Mouse (Mus musculus): ENCODE results near the gene Cpne7. TPM values are rescaled to one million over a fixed set of nuclear protein-coding genes. Genes with fewer than 3 reads are reported as not detected.

The Cpne7 gene
- 10 to 100 TPM; 68.5 to 89.8 TPM for total RNA-seq (2021)
- long read RNA-seq, experiment 1, transcript Cpne7-201 (15 exons, 2,398 nt), result major isoform, 22 of 64 reads
- long read RNA-seq, experiment 1, transcript Cpne7-205 (14 exons, 3,018 nt), result minor isoform, 6 of 64 reads
- long read RNA-seq, experiment 1, partial matches to known transcripts, result 5 of 64 reads
- long read RNA-seq, experiment 1, other reads (novel, unspliced or antisense), result 31 of 64 reads
- long read RNA-seq, experiment 2, transcript Cpne7-205 (14 exons, 3,018 nt), result minor isoform, 8 of 74 reads
- long read RNA-seq, experiment 2, transcript Cpne7-201 (15 exons, 2,398 nt), result major isoform, 12 of 74 reads
- long read RNA-seq, experiment 2, partial matches to known transcripts, result 8 of 74 reads
- long read RNA-seq, experiment 2, other reads (novel, unspliced or antisense), result 45 of 74 reads

GRCm38 (mm10) chr8:123117127-123117731 is at the start of gene Cpne7:
Gene Cpne7, plus strand, starts transcription at chr8:123117374.
- peak in 1 of 2 experiments; percentile 38 for DNase-seq (ENCODE audit: extremely low spot score in 1 of 2, low spot score in 2 of 2)
- no peak for TF ChIP-seq CTCF (IDR thresholded peaks at IDR 0.05)
- intact Hi-C loops (cut with DNase I), result no loop called here
- H3K27ac ChIP-seq, result no peak within 1 kb of the TSS
- H3K4me3 ChIP-seq, result peak within 1 kb of the TSS; percentile 61

GRCm38 (mm10) chr8:123071176-123071575 is 46.0 kb upstream of the Cpne7 start:
- TF ChIP-seq CTCF (IDR thresholded peaks at IDR 0.05), result no peak
- no peak for DNase-seq (ENCODE audit: extremely low spot score in 1 of 2, low spot score in 2 of 2)
- H3K4me3 ChIP-seq, result no peak overlapping the region
- H3K27ac ChIP-seq, result no peak overlapping the region
- intact Hi-C loops (cut with DNase I), result no loop called here

- DNase-seq (ENCODE audit: extremely low spot score in 1 of 2, low spot score in 2 of 2), result no peak
- no peak for TF ChIP-seq CTCF (IDR thresholded peaks at IDR 0.05)
Observed at GRCm38 (mm10) chr8:123077213-123077612, 40.0 kb upstream of the Cpne7 start.

GRCm38 (mm10) chr8:123082993-123083392 is 34.2 kb upstream of the Cpne7 start:
- no peak for TF ChIP-seq CTCF (IDR thresholded peaks at IDR 0.05)
- no peak overlapping the region for H3K4me3 ChIP-seq
- peak overlapping the region; percentile 37 for H3K27ac ChIP-seq
- intact Hi-C loops (cut with DNase I), result no loop called here
- no peak for DNase-seq (ENCODE audit: extremely low spot score in 1 of 2, low spot score in 2 of 2)

More at GRCm38 (mm10) chr8:123077213-123077612, 40.0 kb upstream of the Cpne7 start:
- intact Hi-C loops (cut with DNase I), result no loop called here
- Histone ChIP-seq H3K27ac (no peak overlapping the region), H3K4me3 (no peak overlapping the region)

- TF ChIP-seq CTCF (IDR thresholded peaks at IDR 0.05), result no peak
- intact Hi-C loops (cut with DNase I), result no loop called here
- Histone ChIP-seq H3K4me3 (no peak overlapping the region), H3K27ac (peak overlapping the region; percentile 69)
- DNase-seq (ENCODE audit: extremely low spot score in 1 of 2, low spot score in 2 of 2), result peak in 1 of 2 experiments; percentile 35
Observed at GRCm38 (mm10) chr8:123083610-123084009, 33.6 kb upstream of the Cpne7 start.

GRCm38 (mm10) chr8:123087289-123087688 is 29.9 kb upstream of the Cpne7 start:
- Histone ChIP-seq H3K27ac (no peak overlapping the region), H3K4me3 (no peak overlapping the region)
- intact Hi-C loops (cut with DNase I), result no loop called here
- DNase-seq (ENCODE audit: extremely low spot score in 1 of 2, low spot score in 2 of 2), result no peak
- no peak for TF ChIP-seq CTCF (IDR thresholded peaks at IDR 0.05)

GRCm38 (mm10) chr8:123097216-123097615 is 20.0 kb upstream of the Cpne7 start:
- Histone ChIP-seq H3K27ac (peak overlapping the region; percentile 28; the same call in 1 of the 2 replicates), H3K4me3 (no peak overlapping the region)
- intact Hi-C loops (cut with DNase I), result no loop called here
- no peak for DNase-seq (ENCODE audit: extremely low spot score in 1 of 2, low spot score in 2 of 2)
- TF ChIP-seq CTCF (IDR thresholded peaks at IDR 0.05), result no peak

- peak; percentile 21 for TF ChIP-seq CTCF (IDR thresholded peaks at IDR 0.05)
- Histone ChIP-seq H3K4me3 (no peak overlapping the region), H3K27ac (no peak overlapping the region; the same call in 1 of the 2 replicates)
- intact Hi-C loops (cut with DNase I), result no loop called here
- DNase-seq (ENCODE audit: extremely low spot score in 1 of 2, low spot score in 2 of 2), result peak in 1 of 2 experiments; percentile 43
Observed at GRCm38 (mm10) chr8:123097786-123098584, 19.2 kb upstream of the Cpne7 start.

GRCm38 (mm10) chr8:123100288-123100687 is 16.9 kb upstream of the Cpne7 start:
- no peak for TF ChIP-seq CTCF (IDR thresholded peaks at IDR 0.05)
- Histone ChIP-seq H3K27ac (no peak overlapping the region), H3K4me3 (no peak overlapping the region)
- intact Hi-C loops (cut with DNase I), result loop anchor here (5.0 kb wide), 1 partner anchor 263 kb away; no protein-coding TSS in a partner anchor
- no peak for DNase-seq (ENCODE audit: extremely low spot score in 1 of 2, low spot score in 2 of 2)

- H3K4me3 ChIP-seq, result no peak overlapping the region; the same call in 1 of the 2 replicates
- peak; percentile 24 for TF ChIP-seq CTCF (IDR thresholded peaks at IDR 0.05)
- no peak overlapping the region for H3K27ac ChIP-seq
- intact Hi-C loops (cut with DNase I), result loop anchor here (5.0 kb wide), 1 partner anchor 264 kb away; no protein-coding TSS in a partner anchor
- DNase-seq (ENCODE audit: extremely low spot score in 1 of 2, low spot score in 2 of 2), result no peak
Observed at GRCm38 (mm10) chr8:123101244-123101643, 15.9 kb upstream of the Cpne7 start.

Data from left cerebral cortex, adult 2 months (tissue).